Mouse (Mus musculus): ENCODE measurements around the gene Zfp273. TPM values are rescaled to one million over a fixed set of nuclear protein-coding genes. Genes with fewer than 3 reads are reported as not detected.
"Not testable (repeated sequence)": the region's sequence is repeated elsewhere in the genome, so short reads cannot be mapped to it uniquely, and the experiment has no call there.

Gene Zfp273
- polyA plus RNA-seq (2014; fragmentation: Nextera tagmentation; extraction: Ambion mirVana), result 6.4 and 6.8 TPM in 2 replicates

DNA sequence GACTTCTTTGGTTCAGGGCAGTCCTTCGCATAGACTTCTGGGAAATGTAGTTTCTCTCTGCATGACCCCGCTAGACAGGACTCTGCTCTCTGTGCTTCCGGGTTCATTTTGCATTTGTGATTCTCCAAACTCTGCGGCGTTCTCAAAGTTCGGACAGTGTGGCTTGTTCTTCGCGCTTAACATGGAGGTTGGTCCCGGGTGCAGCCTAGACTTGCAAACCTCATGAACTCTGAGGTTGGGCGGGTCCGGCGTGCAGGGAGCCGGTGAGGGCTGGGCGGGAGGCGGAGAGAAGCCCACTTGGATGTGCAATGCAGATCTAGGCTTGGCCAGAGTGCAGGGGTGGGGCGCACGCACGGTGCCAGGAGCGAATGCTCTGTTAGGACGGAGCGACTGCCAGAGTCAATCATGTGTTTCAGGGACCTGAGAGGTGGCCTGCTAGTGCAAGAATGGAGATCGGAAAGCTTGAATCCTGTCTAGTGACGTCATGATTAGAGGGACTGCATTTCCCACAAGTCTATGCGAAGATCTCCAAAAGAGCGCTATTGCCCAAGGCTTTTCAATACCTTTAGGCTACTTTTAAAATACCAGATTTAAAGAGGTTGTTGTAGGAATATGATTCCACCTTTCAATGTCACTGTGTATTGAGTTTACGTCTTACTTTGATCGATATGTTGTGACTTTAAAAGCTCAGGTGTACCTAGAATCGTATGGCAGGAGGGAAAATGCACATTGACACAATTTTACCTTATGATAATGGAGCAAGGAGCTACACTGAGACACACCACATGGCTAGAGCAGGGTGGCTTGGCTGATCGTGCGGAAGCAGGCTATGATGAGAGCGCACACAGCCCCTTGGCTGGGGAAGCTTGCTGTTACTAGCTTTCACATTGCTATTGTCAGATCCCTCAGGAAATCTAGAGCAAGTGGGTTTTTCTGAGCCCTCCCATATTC lies at the start of gene Zfp273:
Gene Zfp273 (plus strand): TSS at position 31 of the 951 bp plus-strand sequence.
- H3K4me3 ChIP-seq (ENCODE audit: low read depth, low read length), result peak within 1 kb of the TSS; percentile 73
- H3K27me3 ChIP-seq (ENCODE audit: control insufficient read depth, insufficient read depth, low read length), result no peaks in the 10 kb centered on the region
- ATAC-seq (ENCODE audit: insufficient read depth, low FRiP score, low TSS enrichment) (peak; percentile 97), DNase-seq (ENCODE audit: low spot score) (peak; percentile 79)
- peak within 1 kb of the TSS; percentile 55 for H3K9ac ChIP-seq (ENCODE audit: low read length)
- H3K4me2 ChIP-seq (ENCODE audit: low read depth), result peak within 1 kb of the TSS; percentile 57
- H3K9me3 ChIP-seq (ENCODE audit: control insufficient read depth, low read length), result no peaks in the 10 kb centered on the region
- WGBS, result 5% methylated on average over 31 of the region's 31 CpGs
- 0 out of 2 replicates have a peak within 1 kb of the TSS, but pooled peaks have one; percentile 65 for H3K27ac ChIP-seq (ENCODE audit: low read depth, low read length)
- H3K4me1 ChIP-seq (ENCODE audit: control insufficient read depth, insufficient read depth, low read length), result no peaks in the 10 kb centered on the region
- no peaks in the 10 kb centered on the region for H3K36me3 ChIP-seq (ENCODE audit: control insufficient read depth, insufficient read depth, low read length)

DNA sequence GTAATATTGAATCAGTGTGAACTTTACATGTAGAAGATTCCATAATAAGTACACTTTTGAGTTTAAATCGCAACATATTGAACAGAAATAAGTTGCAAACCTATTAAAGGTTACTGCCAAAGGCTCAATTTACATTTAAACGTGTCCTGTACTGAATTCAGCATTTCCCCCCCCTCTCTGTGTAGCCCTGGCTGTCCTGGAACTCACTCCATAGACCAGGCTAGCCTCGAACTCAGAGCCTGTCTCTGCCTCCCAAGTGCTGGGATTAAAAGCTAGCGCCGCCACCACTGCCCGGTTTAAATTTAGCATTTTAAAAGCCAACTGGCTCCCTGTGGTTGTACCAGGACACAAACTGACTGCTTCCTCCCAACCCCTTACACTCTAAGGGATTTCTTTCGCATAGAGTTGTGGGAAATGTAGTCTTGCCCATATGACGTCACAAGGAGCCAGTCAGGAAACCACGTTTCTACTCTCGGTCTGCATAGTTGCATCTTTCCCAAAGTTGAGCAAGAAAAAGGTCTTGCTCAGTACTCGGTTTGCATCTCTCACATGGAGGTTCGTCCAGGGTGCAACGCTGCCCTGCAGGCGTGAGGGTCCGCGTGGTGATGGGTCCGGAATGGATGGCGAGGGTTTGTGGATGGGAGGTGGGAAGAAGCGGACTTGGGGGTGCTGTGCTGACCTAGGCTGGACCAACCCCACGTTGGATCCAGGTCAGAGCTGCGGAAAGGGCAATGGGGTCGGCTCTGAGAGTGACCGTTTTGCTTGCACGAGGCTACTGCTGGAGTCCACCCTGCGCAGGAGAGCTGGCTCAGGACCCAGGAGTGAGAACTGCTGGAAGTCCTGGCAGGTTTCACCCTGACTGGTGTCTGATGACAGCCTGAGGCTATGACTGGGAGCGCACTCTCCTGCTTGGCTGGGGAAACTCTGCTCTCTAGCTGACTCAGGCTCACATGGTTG lies 34.0 kb upstream of the Zfp273 start, which contains the start of gene Zfp493:
Gene Zfp493 (plus strand): TSS at position 429 of the 957 bp plus-strand sequence.
- peak; percentile 69 for DNase-seq (ENCODE audit: low spot score)
- peak within 1 kb of the TSS; percentile 48 for H3K4me3 ChIP-seq (ENCODE audit: low read depth, low read length)
- H3K9me3 ChIP-seq (ENCODE audit: control insufficient read depth, low read length), result no peaks in the 10 kb centered on the region
- no peaks in the 10 kb centered on the region for H3K27me3 ChIP-seq (ENCODE audit: control insufficient read depth, insufficient read depth, low read length)
- peak within 1 kb of the TSS; percentile 56 for H3K9ac ChIP-seq (ENCODE audit: low read length)
- peak; percentile 97 for ATAC-seq (ENCODE audit: insufficient read depth, low FRiP score, low TSS enrichment)
- no peaks in the 10 kb centered on the region for H3K36me3 ChIP-seq (ENCODE audit: control insufficient read depth, insufficient read depth, low read length)
- peak within 1 kb of the TSS; percentile 54 for H3K4me2 ChIP-seq (ENCODE audit: low read depth)
- H3K27ac ChIP-seq (ENCODE audit: low read depth, low read length), result no peak within 1 kb of the TSS
- 9% methylated on average over 26 of the region's 26 CpGs for WGBS
- no peaks in the 10 kb centered on the region for H3K4me1 ChIP-seq (ENCODE audit: control insufficient read depth, insufficient read depth, low read length)

DNA sequence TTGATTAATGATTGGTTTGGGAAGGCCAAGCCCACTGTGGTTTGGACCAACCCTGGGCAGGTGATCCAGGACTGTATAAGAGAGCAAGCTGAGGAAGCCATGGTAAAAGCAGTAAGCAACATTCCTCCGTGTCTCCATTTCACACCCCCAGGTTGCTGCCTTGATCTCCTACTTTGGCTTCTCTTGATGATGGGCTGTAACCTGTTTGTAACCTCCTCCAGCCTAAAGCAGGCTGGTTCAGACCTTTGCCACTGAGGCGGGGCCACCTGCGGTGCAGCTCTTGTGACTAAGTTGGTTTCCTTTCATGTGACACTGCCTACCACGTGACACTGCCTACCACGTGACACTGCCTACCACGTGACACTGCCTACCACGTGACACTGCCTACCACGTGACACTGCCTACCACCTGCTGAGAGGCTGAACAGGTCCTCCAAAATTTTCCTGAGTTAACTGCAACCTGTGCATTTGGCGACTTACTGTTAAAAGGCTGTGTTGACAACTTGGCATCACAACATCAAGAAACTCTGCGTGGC lies 21.6 kb upstream of the Zfp273 start:
- no peak for DNase-seq (ENCODE audit: low spot score)
- Histone ChIP-seq H3K4me1 (ENCODE audit: control insufficient read depth, insufficient read depth, low read length) (no peaks in the 10 kb centered on the region), H3K9ac (ENCODE audit: low read length) (no peak overlapping the region), H3K9me3 (ENCODE audit: control insufficient read depth, low read length) (no peaks in the 10 kb centered on the region; the same call in 1 of the 2 replicates), H3K27me3 (ENCODE audit: control insufficient read depth, insufficient read depth, low read length) (no peaks in the 10 kb centered on the region), H3K27ac (ENCODE audit: low read depth, low read length) (no peak overlapping the region), H3K36me3 (ENCODE audit: control insufficient read depth, insufficient read depth, low read length) (no peaks in the 10 kb centered on the region), H3K4me2 (ENCODE audit: low read depth) (no peak overlapping the region), H3K4me3 (ENCODE audit: low read depth, low read length) (no peak overlapping the region)
- ATAC-seq (ENCODE audit: insufficient read depth, low FRiP score, low TSS enrichment), result no peak
- 96% methylated on average over 10 of the region's 10 CpGs for WGBS

DNA sequence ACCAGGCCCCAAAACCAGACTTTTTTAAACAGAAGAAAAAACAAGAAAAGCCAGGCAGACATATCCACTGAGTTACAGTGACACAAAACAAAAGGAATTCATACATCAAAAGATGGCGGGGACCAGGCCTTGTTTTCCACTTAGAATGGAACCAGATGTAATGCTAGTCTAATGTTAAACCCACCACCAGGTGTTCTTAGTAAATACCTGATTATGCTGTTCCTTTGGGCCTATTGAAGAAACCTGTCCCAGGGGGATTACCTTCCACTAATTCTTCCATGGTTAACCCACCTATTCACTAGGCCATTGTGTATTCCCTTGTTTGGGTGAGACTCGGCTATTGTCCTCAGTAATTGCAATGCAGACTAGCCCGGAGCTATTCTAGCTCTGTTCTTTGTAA lies 14.9 kb upstream of the Zfp273 start:
- H3K9ac ChIP-seq (ENCODE audit: low read length), result no peak overlapping the region
- H3K4me2 ChIP-seq (ENCODE audit: low read depth), result no peak overlapping the region
- DNase-seq (ENCODE audit: low spot score), result no peak
- H3K9me3 ChIP-seq (ENCODE audit: control insufficient read depth, low read length), result no peaks in the 10 kb centered on the region
- no peaks in the 10 kb centered on the region for H3K4me1 ChIP-seq (ENCODE audit: control insufficient read depth, insufficient read depth, low read length)
- H3K36me3 ChIP-seq (ENCODE audit: control insufficient read depth, insufficient read depth, low read length), result no peaks in the 10 kb centered on the region
- no peak overlapping the region for H3K4me3 ChIP-seq (ENCODE audit: low read depth, low read length)
- no peak for ATAC-seq (ENCODE audit: insufficient read depth, low FRiP score, low TSS enrichment)
- H3K27ac ChIP-seq (ENCODE audit: low read depth, low read length), result no peak overlapping the region
- H3K27me3 ChIP-seq (ENCODE audit: control insufficient read depth, insufficient read depth, low read length), result no peaks in the 10 kb centered on the region
- WGBS, result 62% methylated on average over 3 of the region's 3 CpGs

DNA sequence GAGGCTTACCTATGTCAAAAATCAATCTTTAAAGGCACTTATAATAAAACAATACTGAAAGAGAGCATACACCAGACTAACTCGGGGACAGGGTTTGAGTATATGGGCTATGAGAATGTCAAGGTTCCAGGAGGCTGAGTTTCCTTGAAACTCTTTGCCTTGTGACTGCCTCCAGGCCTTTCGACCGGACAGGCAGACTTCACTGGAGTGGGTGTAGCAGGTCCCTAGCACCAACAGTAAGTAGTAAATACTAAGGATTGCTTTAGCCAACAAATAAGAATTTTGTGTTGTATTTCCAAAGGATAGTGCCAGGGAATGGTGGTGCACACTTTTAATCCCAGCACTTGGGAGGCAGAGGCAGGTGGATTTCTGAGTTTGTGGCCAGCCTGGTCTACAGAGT lies 14.4 kb upstream of the Zfp273 start:
- H3K9ac ChIP-seq (ENCODE audit: low read length); H3K27me3 ChIP-seq (ENCODE audit: control insufficient read depth, insufficient read depth, low read length); H3K27ac ChIP-seq (ENCODE audit: low read depth, low read length); ATAC-seq (ENCODE audit: insufficient read depth, low FRiP score, low TSS enrichment); H3K4me2 ChIP-seq (ENCODE audit: low read depth); DNase-seq (ENCODE audit: low spot score); H3K36me3 ChIP-seq (ENCODE audit: control insufficient read depth, insufficient read depth, low read length); H3K9me3 ChIP-seq (ENCODE audit: control insufficient read depth, low read length); H3K4me1 ChIP-seq (ENCODE audit: control insufficient read depth, insufficient read depth, low read length); H3K4me3 ChIP-seq (ENCODE audit: low read depth, low read length): not testable (repeated sequence)
- WGBS, result 87% methylated on average over 3 of the region's 3 CpGs

DNA sequence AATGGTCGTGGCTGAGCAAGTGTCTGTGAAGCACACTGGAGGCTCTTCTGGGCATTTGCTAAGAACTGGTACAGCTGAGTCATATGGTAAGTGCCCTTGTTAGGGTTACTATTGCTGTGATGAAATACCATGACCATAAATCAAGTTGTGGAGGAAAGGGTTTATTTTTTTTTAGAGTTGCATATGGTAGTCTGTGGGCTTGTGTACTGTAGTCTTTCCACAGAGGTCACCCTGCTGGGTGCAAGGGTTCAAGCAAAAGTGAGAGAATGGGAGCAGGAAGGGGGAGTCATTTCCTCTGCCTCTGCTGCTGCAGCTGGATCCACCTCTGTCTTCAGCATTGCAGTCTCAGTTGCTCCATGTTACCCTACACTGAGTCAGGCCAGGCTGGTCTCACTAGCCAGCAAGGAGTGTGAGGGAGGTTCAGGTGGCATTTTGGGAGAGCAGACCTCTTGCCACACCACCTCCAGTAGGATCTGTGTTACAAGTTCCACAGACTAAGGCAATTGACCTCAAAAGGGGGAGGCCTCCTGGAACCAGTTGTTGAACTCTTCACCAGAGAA lies 1.8 kb upstream of the Zfp273 start:
- ATAC-seq (ENCODE audit: insufficient read depth, low FRiP score, low TSS enrichment), result no peak
- Histone ChIP-seq H3K27ac (ENCODE audit: low read depth, low read length) (no peak overlapping the region), H3K27me3 (ENCODE audit: control insufficient read depth, insufficient read depth, low read length) (no peaks in the 10 kb centered on the region), H3K4me1 (ENCODE audit: control insufficient read depth, insufficient read depth, low read length) (no peaks in the 10 kb centered on the region), H3K4me2 (ENCODE audit: low read depth) (no peak overlapping the region), H3K36me3 (ENCODE audit: control insufficient read depth, insufficient read depth, low read length) (no peaks in the 10 kb centered on the region), H3K9me3 (ENCODE audit: control insufficient read depth, low read length) (no peaks in the 10 kb centered on the region), H3K4me3 (ENCODE audit: low read depth, low read length) (no peak overlapping the region), H3K9ac (ENCODE audit: low read length) (no peak overlapping the region)
- 81% methylated on average over 1 of the region's 1 CpGs for WGBS
- no peak for DNase-seq (ENCODE audit: low spot score)

DNA sequence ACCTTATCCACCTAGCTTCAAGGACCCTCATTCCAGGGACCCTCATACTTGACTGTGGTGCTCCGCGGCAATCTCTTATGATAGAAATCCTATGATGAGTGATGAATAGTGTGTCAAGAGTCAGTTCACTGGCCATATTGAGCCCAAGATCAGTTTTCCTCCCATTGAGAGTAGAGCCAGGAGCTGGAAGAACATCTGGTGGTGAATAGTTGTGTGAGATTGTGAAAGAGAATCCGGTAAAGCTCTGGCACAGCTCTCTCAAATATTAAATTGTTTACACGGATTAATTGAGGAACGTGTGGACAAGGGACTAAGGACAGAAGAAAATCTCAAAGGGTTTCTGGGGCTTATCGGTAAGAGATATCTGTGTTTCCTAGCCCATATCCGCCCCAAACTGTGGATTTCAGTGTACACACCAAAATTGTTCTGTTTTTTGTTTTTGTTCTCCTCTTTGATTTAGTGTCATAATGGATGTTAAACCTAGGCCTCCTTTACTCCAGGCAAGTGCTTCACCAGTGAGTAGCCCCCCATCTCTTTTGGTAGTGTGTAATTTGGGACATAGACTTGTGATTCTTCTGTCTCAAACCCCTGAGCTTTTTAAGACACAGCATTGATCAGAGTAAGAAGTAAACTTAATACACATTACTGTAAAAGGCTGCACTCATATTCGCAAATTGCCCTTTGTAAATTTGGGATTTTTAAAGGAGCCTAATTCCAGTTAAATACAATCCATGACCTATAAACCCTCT lies 405 bp upstream of the Zfp273 start:
- 75% methylated on average over 8 of the region's 8 CpGs for WGBS
- peak overlapping the region; percentile 57; the same call in 1 of the 2 replicates for H3K4me2 ChIP-seq (ENCODE audit: low read depth)

More for the DNA sequence above, 405 bp upstream of the Zfp273 start:
- peak overlapping the region; percentile 55; the same call in 1 of the 2 replicates for H3K9ac ChIP-seq (ENCODE audit: low read length)
- no peaks in the 10 kb centered on the region for H3K9me3 ChIP-seq (ENCODE audit: control insufficient read depth, low read length)
- no peak overlapping the region for H3K27ac ChIP-seq (ENCODE audit: low read depth, low read length)
- no peak; the same call in 1 of the 2 replicates for ATAC-seq (ENCODE audit: insufficient read depth, low FRiP score, low TSS enrichment)
- H3K4me1 ChIP-seq (ENCODE audit: control insufficient read depth, insufficient read depth, low read length), result no peaks in the 10 kb centered on the region
- DNase-seq (ENCODE audit: low spot score), result no peak
- H3K4me3 ChIP-seq (ENCODE audit: low read depth, low read length), result peak overlapping the region; percentile 73
- H3K27me3 ChIP-seq (ENCODE audit: control insufficient read depth, insufficient read depth, low read length), result no peaks in the 10 kb centered on the region
- no peaks in the 10 kb centered on the region for H3K36me3 ChIP-seq (ENCODE audit: control insufficient read depth, insufficient read depth, low read length)

Measured in neural tube, embryonic 11.5 days (tissue).